Mouse (Mus musculus) hindbrain, embryonic 10.5 days (tissue): ENCODE results near the gene Cyp39a1. TPM values are rescaled to one million over a fixed set of nuclear protein-coding genes. Genes with fewer than 3 reads are reported as not detected.
A peak's percentile ranks its signal among the peaks of the same experiment; 100 is the strongest.

Experiments
- DNase-seq: peaks from one replicate; pipeline ENCODE4 v3.0.0-alpha.2; 2017; ENCODE audit warnings: low spot score
- H3K27ac ChIP-seq: fragments of 300-500 bp; sonication (generic); 2 replicates; pipeline ENCODE4 v1.5.1; 2016; ENCODE audit warnings: mild to moderate bottlenecking, moderate library complexity
- H3K27me3 ChIP-seq: fragments of 300-500 bp; sonication (generic); 2 replicates; pipeline ENCODE4 v1.6.1; 2016; ENCODE audit warnings: mild to moderate bottlenecking; ENCODE audit not compliant: poor library complexity, insufficient read depth, severe bottlenecking
- H3K36me3 ChIP-seq: fragments of 300-500 bp; sonication (generic); 2 replicates; pipeline ENCODE4 v1.6.1; 2016; ENCODE audit warnings: mild to moderate bottlenecking, moderate library complexity
- H3K4me1 ChIP-seq: fragments of 300-500 bp; sonication (generic); replicated peaks from 2 replicates; pipeline ENCODE4 v1.6.1; 2016; ENCODE audit warnings: mild to moderate bottlenecking
- H3K4me3 ChIP-seq: fragments of 300-500 bp; sonication (generic); 2 replicates; pipeline ENCODE4 v1.5.1; 2016; ENCODE audit warnings: mild to moderate bottlenecking, moderate library complexity
- H3K9me3 ChIP-seq: fragments of 300-500 bp; sonication (generic); 2 replicates; pipeline ENCODE4 v1.6.1; 2016; ENCODE audit warnings: mild to moderate bottlenecking, moderate library complexity
- WGBS: fragments of 180-500 bp; shearing (Covaris S2); methylation state at CpG from one replicate; pipeline ENCODE4 v1.1.7; 2016; 5-methylcytosine and 5-hydroxymethylcytosine counted together
- polyA plus RNA-seq: library from polyadenylated mRNA; unstranded; fragments of >200 nt; fragmentation: Nextera tagmentation; extraction: Ambion mirVana; gene quantifications from 2 replicates; pipeline ENCODE4 v1.2.1, GENCODE M21; 2016

The Cyp39a1 gene
- 28.2 and 37.9 TPM in 2 replicates for polyA plus RNA-seq

DNA sequence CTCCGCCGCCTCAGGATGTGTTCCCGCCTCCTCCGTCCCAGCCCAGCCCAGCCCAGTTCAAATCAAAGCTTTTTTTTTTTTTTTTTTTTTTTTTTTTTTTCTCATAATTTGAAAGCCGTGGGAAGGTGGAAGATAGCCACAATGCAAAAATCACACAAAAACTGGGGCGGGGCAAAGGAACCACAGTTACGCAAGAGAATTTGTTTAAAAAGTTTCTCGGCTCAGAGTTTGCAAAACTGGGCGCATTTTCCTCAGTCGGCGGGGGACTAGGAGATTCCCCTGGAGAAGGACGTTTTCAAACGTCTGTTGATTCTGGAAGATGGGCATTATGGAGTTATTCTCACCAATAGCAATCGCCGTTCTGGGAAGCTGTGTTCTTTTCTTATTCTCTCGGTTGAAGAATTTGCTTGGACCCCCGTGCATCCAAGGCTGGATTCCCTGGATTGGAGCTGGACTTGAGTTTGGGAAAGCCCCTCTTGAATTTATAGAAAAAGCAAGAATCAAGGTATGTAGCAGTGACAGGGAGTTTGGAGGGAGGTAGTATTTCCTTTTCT is at the start of gene Cyp39a1:
Gene Cyp39a1, plus strand, starts transcription at position 136 of the 554 bp plus-strand sequence.
- peak within 1 kb of the TSS; percentile 89 for H3K4me3 ChIP-seq
- under 1% methylated on average over 17 of the region's 17 CpGs for WGBS
- peak within 1 kb of the TSS; percentile 95 for H3K27ac ChIP-seq
- peaks cover 38% of the 10 kb centered on the region for H3K4me1 ChIP-seq
- no peaks in the 10 kb centered on the region for H3K27me3 ChIP-seq
- peaks cover 17% of the 10 kb centered on the region for H3K36me3 ChIP-seq
- H3K9me3 ChIP-seq, result no peaks in the 10 kb centered on the region
- DNase-seq, result no peak

DNA sequence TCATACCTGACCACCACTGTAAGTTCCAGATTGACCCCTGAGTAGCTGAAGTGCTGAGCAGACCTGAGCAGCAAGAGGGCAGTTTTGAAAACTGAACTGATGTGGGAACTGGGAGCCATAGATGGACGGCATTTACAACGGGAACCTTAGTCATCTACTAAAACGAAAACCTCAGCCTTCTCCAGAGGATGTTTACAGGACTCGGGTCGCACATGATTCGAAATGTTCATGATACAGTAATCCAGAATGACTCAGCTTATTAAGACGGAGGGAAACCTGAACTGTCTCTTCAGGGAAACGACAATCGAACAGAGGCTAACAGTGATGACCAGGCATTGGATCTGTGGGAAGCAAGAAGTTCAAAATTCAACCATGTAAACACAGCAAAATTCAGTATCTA is 48.1 kb upstream of the Cyp39a1 start:
- no peaks in the 10 kb centered on the region for H3K4me1 ChIP-seq
- no peak for DNase-seq
- H3K27ac ChIP-seq, result no peak overlapping the region
- WGBS, result 94% methylated on average over 9 of the region's 9 CpGs
- no peaks in the 10 kb centered on the region for H3K9me3 ChIP-seq
- H3K4me3 ChIP-seq, result no peak overlapping the region
- no peaks in the 10 kb centered on the region for H3K36me3 ChIP-seq
- no peaks in the 10 kb centered on the region for H3K27me3 ChIP-seq

DNA sequence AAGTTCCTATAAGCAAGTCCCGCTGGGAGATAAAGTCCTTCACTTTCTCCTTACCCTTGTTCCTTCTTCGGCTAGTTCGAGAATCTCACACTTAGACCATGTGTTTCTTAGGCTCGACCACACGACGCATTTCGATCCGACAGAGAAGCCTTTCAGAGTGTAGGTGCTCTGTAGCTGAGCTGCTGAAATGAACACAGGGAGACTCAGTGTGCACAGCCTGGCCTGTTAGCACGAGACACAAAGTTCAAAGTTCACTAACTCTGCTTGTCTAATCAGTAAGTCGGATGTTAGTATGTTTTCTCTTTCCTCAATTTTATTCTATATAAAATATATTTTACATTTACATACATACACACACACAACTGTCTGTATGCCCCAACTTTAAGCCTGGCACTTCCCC is 45.1 kb upstream of the Cyp39a1 start:
- 90% methylated on average over 10 of the region's 10 CpGs for WGBS
- H3K4me1 ChIP-seq, result no peaks in the 10 kb centered on the region
- no peak overlapping the region for H3K27ac ChIP-seq
- no peak overlapping the region for H3K4me3 ChIP-seq
- H3K36me3 ChIP-seq, result no peaks in the 10 kb centered on the region
- peaks cover 3% of the 10 kb centered on the region; the same call in 1 of the 2 replicates for H3K9me3 ChIP-seq
- no peak for DNase-seq
- peaks cover 5% of the 10 kb centered on the region for H3K27me3 ChIP-seq

DNA sequence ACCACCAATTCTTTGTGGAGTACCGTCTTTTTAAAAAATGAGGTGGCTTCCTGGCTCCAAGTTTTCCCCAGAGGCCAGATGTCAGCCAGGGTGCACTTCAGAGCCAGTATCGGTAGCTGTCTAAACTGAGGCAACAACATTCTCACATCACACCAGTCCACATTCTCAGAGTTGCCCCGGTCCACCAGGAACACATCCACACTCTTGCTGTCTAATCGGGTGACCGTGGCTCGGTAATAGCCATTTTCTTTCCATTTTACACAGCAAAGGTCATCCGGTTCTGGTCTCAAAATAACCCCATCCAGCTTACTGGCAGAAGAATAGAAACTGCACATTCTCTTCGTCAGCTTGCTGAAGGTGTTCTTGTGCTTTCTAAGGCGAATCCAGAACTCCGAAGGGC is 39.0 kb upstream of the Cyp39a1 start:
- Histone ChIP-seq H3K4me1 (peaks cover 17% of the 10 kb centered on the region), H3K4me3 (no peak overlapping the region), H3K9me3 (peaks cover 10% of the 10 kb centered on the region; the same call in 1 of the 2 replicates), H3K36me3 (no peaks in the 10 kb centered on the region), H3K27me3 (peaks cover 58% of the 10 kb centered on the region), H3K27ac (no peak overlapping the region)
- WGBS, result 90% methylated on average over 10 of the region's 10 CpGs
- DNase-seq, result no peak

DNA sequence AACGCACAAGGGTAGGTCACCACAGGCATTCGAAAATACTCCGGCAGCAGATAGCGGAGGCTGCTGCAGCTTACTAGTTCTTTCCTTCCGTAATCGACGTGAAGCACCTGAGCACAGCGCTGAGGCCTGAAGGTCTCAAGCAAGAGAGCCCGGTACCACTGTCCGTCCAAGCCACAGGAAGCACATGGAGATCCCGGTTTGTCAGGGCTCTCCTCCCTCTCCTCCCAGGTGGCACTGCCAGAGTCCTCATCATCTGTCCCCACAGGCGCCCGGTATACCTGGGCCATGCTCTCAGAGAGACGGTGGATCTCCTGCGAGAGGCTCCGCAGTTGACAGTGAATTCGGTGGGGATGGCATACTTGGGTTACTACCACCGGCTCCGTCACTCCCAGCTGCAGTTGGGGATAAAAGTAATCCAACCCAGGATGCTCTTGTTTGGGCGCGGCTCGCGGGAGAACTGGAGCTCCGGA is 38.2 kb upstream of the Cyp39a1 start:
- 0 out of 2 replicates have a peak overlapping the region, but pooled peaks have one; percentile 71 for H3K27ac ChIP-seq
- H3K4me1 ChIP-seq, result peaks cover 17% of the 10 kb centered on the region
- peaks cover 10% of the 10 kb centered on the region; the same call in 1 of the 2 replicates for H3K9me3 ChIP-seq
- H3K27me3 ChIP-seq, result peaks cover 58% of the 10 kb centered on the region
- no peak for DNase-seq
- H3K4me3 ChIP-seq, result peak overlapping the region; percentile 56
- no peaks in the 10 kb centered on the region for H3K36me3 ChIP-seq
- WGBS, result 21% methylated on average over 24 of the region's 24 CpGs

DNA sequence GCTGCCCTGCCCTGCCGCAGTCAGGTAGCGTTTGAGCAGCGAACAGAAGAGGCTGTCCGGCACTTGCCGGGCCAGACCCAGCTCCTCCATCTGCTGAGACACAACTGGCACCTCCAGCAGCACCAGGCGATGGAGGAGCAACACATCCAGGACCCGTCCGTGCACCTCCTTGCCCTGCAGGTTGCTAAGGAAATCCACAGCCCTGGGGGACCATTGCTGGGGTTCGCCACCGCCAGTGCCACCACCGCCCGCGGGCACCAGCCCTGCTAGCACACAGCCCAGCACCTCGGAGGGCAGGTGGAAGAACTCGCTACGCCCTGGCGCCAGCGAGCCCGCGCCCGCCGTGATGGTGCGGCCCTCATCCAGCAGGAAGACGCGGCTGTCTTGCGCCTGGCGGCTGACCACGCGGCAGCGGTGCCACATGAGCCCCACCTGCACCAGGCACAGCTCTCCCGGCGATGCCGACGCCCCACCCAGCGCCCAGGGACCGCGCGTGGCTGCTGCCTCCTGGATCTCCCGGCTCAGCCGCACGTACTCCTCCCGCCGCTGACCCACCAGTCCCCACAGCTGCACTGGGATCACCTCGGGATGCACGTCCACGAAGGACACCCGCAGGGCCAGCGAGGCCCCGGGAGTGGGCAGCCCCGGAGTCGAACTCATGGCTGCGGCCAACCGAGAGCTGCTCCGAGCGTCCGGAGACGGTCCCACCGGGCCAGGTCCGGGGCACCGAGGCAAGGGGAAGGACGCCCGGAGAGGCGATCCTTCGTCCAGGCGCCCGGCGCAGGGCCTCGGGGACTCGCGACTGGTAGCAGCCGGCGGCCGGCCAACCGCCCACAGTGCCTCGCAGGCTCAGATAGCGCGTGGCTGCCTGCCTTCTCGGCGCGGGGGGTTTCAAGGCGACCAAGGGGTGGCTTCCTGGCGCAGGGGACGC is 37.5 kb upstream of the Cyp39a1 start, which contains the start of gene Tdrd6:
Gene Tdrd6, minus strand, starts transcription at position 804 of the 931 bp plus-strand sequence.
- peaks cover 58% of the 10 kb centered on the region for H3K27me3 ChIP-seq
- H3K4me3 ChIP-seq, result peak within 1 kb of the TSS; percentile 56
- H3K36me3 ChIP-seq, result no peaks in the 10 kb centered on the region
- H3K27ac ChIP-seq, result peak within 1 kb of the TSS; percentile 71
- peaks cover 17% of the 10 kb centered on the region for H3K4me1 ChIP-seq
- peaks cover 10% of the 10 kb centered on the region; the same call in 1 of the 2 replicates for H3K9me3 ChIP-seq
- peak; percentile 51 for DNase-seq
- 3% methylated on average over 83 of the region's 83 CpGs for WGBS

DNA sequence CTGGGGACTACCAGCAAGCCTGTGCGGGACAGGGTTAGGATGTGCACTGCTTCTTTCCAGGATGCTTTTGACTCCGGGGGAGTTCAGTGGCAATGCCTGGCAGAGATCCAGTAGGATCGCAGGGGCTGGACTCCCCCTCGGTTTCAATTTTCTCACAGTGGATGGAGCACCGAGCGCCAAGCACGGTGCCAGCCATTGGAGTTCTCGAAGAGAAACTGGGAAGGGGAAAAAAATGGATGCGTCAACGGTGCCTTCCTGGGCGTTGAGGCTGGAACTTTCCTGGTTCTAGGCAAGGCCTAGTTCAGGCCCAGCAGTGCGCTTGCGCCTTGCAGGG is 36.8 kb upstream of the Cyp39a1 start:
- Histone ChIP-seq H3K4me3 (peak overlapping the region; percentile 56), H3K27ac (peak overlapping the region; percentile 71; the same call in 1 of the 2 replicates), H3K9me3 (peaks cover 10% of the 10 kb centered on the region; the same call in 1 of the 2 replicates), H3K36me3 (no peaks in the 10 kb centered on the region), H3K27me3 (peaks cover 58% of the 10 kb centered on the region), H3K4me1 (peaks cover 17% of the 10 kb centered on the region)
- DNase-seq, result no peak
- 48% methylated on average over 13 of the region's 13 CpGs for WGBS

DNA sequence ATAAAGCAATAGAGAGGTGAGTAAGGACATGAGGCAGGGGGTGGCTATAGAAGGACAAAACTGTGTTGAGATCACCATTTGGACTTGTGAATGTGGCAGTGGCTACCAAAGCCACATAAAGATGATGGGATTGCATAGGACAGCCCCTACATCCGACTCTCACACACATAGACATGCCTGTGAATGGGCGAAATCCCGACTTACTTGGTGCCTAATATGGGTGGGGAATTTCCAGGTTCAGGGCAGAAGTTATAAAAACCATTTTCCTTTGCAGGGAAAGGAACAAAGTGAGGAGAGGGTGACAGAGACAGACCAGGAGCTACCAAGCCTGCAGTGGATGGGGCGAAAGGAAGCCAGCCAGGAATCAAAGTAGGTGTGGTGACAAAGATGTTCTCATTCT is 30.1 kb upstream of the Cyp39a1 start:
- no peak overlapping the region for H3K27ac ChIP-seq
- WGBS, result 95% methylated on average over 4 of the region's 4 CpGs
- H3K9me3 ChIP-seq, result peaks cover 7% of the 10 kb centered on the region; the same call in 1 of the 2 replicates
- H3K4me3 ChIP-seq, result no peak overlapping the region
- peaks cover 3% of the 10 kb centered on the region; the same call in 1 of the 2 replicates for H3K27me3 ChIP-seq
- 0 out of 2 replicates have a peak, but pooled peaks cover 4% of the 10 kb centered on the region for H3K4me1 ChIP-seq
- H3K36me3 ChIP-seq, result peaks cover 8% of the 10 kb centered on the region
- DNase-seq, result no peak

DNA sequence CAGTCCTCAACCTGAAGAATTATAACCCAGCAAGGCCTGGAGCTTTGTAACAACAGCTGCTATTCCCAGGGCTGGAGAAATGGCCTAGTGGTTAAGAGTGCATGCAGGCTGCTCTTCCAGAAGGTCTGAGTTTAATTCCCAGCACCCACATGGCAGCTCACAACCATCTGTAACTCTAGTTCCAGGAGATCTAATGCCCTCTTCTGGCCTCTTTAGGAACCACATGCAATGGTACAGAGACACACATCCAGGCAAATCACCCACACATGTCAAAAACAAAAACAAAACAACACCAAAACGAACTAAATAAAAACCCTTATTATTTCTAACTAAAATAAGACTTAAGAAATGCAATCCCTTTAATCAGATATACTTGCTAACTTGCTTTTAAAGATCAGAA is 26.4 kb upstream of the Cyp39a1 start:
- 0 out of 2 replicates have a peak, but pooled peaks cover 4% of the 10 kb centered on the region for H3K4me1 ChIP-seq
- DNase-seq, result no peak
- H3K27ac ChIP-seq, result no peak overlapping the region
- H3K9me3 ChIP-seq, result peaks cover 7% of the 10 kb centered on the region; the same call in 1 of the 2 replicates
- peaks cover 38% of the 10 kb centered on the region for H3K36me3 ChIP-seq
- no peak overlapping the region for H3K4me3 ChIP-seq
- peaks cover 4% of the 10 kb centered on the region; the same call in 1 of the 2 replicates for H3K27me3 ChIP-seq
- 85% methylated on average over 1 of the region's 1 CpGs for WGBS

DNA sequence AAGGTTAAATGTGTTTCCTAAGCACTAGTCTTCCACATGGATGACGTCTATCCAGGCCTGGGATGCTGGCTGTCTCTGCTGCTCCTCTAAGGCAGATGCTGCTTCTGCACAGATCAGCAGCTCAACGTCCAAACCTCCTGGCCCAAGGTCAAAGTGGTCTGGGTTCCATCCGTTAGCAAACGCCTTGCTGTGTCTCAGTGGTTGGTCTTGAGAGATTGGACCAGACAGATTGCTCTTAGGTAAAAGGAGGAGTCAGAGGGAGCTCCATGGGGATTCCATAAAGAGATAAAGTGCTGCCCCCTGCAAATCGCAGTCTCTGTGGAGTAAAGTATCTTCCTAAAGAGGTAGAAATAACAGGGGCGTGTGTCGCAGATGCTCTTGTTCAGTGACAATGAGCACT is 24.0 kb upstream of the Cyp39a1 start:
- Histone ChIP-seq H3K9me3 (0 out of 2 replicates have a peak, but pooled peaks cover 2% of the 10 kb centered on the region), H3K27me3 (peaks cover 5% of the 10 kb centered on the region; the same call in 1 of the 2 replicates), H3K4me3 (no peak overlapping the region), H3K27ac (no peak overlapping the region), H3K36me3 (peaks cover 57% of the 10 kb centered on the region), H3K4me1 (peaks cover 13% of the 10 kb centered on the region; the same call in 1 of the 2 replicates)
- 82% methylated on average over 7 of the region's 7 CpGs for WGBS
- no peak for DNase-seq

DNA sequence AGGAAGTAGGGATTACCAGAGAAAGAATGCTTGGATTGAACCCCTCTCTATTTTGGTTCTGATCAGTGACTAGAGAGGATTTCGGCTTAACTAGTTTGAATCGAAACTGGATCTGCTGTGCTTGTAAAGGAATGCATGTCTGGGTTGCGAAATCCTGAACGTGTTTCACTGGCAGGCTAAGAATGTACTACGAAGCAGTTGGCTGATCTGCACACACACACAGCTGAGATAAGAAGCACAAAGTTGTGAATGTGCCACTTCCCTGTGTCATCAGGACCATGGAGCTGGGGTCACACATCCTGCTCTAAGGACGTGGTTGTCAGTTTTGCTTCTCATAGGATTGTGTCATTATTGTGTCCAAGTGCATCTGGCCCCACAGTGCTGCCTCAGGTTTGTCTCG is 22.9 kb upstream of the Cyp39a1 start:
- H3K27ac ChIP-seq, result no peak overlapping the region
- H3K4me3 ChIP-seq, result no peak overlapping the region
- H3K9me3 ChIP-seq, result 0 out of 2 replicates have a peak, but pooled peaks cover 2% of the 10 kb centered on the region
- peaks cover 5% of the 10 kb centered on the region; the same call in 1 of the 2 replicates for H3K27me3 ChIP-seq
- H3K36me3 ChIP-seq, result peaks cover 66% of the 10 kb centered on the region
- H3K4me1 ChIP-seq, result peaks cover 10% of the 10 kb centered on the region; the same call in 1 of the 2 replicates
- WGBS, result 84% methylated on average over 7 of the region's 7 CpGs
- DNase-seq, result no peak

DNA sequence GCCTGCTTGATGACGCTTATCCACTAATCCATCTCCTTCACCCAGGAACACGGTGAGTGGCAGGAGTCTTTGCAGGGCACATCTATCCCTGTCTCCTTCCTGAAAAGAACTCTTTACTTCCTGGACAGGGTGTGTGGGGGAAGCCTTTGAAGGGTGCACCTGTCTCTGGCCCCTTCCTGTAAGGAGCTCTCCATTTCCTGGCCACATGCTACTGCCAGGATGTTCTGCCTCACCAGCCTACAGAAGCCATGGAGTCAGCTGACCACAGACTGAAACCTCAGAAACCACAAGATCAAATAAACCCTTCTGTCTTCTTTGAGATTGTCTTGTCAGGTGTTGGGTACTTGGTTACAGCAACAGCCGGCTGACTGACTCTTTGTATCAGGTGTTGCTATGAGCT is 22.1 kb upstream of the Cyp39a1 start:
- 97% methylated on average over 3 of the region's 3 CpGs for WGBS
- no peak overlapping the region for H3K4me3 ChIP-seq
- H3K36me3 ChIP-seq, result peaks cover 73% of the 10 kb centered on the region
- H3K4me1 ChIP-seq, result peaks cover 9% of the 10 kb centered on the region; the same call in 1 of the 2 replicates
- peaks cover 5% of the 10 kb centered on the region; the same call in 1 of the 2 replicates for H3K27me3 ChIP-seq
- no peak overlapping the region for H3K27ac ChIP-seq
- no peak for DNase-seq
- H3K9me3 ChIP-seq, result 0 out of 2 replicates have a peak, but pooled peaks cover 2% of the 10 kb centered on the region
